In genomic region chr8:69996589-69997285, GRCm38 (mm10) we compare ENCODE assay signal across 8 mouse cellular contexts. TPM values are rescaled to one million over a fixed set of nuclear protein-coding genes. Genes with fewer than 3 reads are reported as not detected.
DNase-seq lines count a peak whose midpoint lies in the region; ATAC-seq and TF ChIP-seq lines count a peak whose summit lies in the region.

No protein-coding gene starts in this region.

- H3K4me1 ChIP-seq in thymus, adult 2 months (replicated peaks; ENCODE audit: control insufficient read depth, insufficient read depth, low read length) = peaks cover 23% of the 10 kb centered on the region
- H3K4me1 ChIP-seq in limb, embryonic 15.5 days = peaks cover 16% of the 10 kb centered on the region
- H3K4me1 ChIP-seq in stomach, embryonic 16.5 days (ENCODE audit: control insufficient read depth, insufficient read depth, low read length) = peaks cover 8% of the 10 kb centered on the region

- H3K9ac ChIP-seq in limb, embryonic 15.5 days = peak overlapping the region; percentile 71
- peak overlapping the region; percentile 80 for H3K9ac ChIP-seq in stomach, embryonic 16.5 days (ENCODE audit: low read length)

- TF ChIP-seq POLR2A in thymus, adult 2 months (IDR thresholded peaks at IDR 0.05; ENCODE audit: control insufficient read depth, extremely low read depth, insufficient read depth, low read length, poor library complexity) = no peak; the same call in 1 of the 2 replicates

- no peaks in the 10 kb centered on the region for H3K9me3 ChIP-seq in limb, embryonic 15.5 days
- no peaks in the 10 kb centered on the region for H3K9me3 ChIP-seq in stomach, embryonic 16.5 days (replicated peaks; ENCODE audit: control insufficient read depth, low read length)

- no peaks in the 10 kb centered on the region for H3K27me3 ChIP-seq in thymus, adult 2 months (ENCODE audit: control insufficient read depth, insufficient read depth, low read length)
- H3K27me3 ChIP-seq in limb, embryonic 15.5 days = no peaks in the 10 kb centered on the region
- no peaks in the 10 kb centered on the region for H3K27me3 ChIP-seq in stomach, embryonic 16.5 days (ENCODE audit: control insufficient read depth, insufficient read depth, low read length)

- ATAC-seq in limb, embryonic 15.5 days (ENCODE audit: insufficient number of reproducible peaks, low FRiP score, low TSS enrichment, low read depth) = no peak
- ATAC-seq in stomach, embryonic 16.5 days (ENCODE audit: insufficient read depth, low FRiP score) = no peak

- H3K27ac ChIP-seq in gastrocnemius, adult 2 months = peak overlapping the region; percentile 98
- no peak overlapping the region for H3K27ac ChIP-seq in thymus, adult 2 months (ENCODE audit: control insufficient read depth, insufficient read depth, low read length)
- H3K27ac ChIP-seq in limb, embryonic 15.5 days = peak overlapping the region; percentile 91
- H3K27ac ChIP-seq in stomach, embryonic 16.5 days (ENCODE audit: low read length) = peak overlapping the region; percentile 92

- intact Hi-C loops in gastrocnemius, adult 2 months (cut with DNase I) = no loop called here

- peak overlapping the region; percentile 80 for H3K4me3 ChIP-seq in gastrocnemius, adult 2 months
- peak overlapping the region; percentile 82 for H3K4me3 ChIP-seq in thymus, adult 2 months (ENCODE audit: control insufficient read depth, insufficient read depth, low read length)
- H3K4me3 ChIP-seq in limb, embryonic 15.5 days = peak overlapping the region; percentile 100
- H3K4me3 ChIP-seq in stomach, embryonic 16.5 days (replicated peaks; ENCODE audit: low read length) = peak overlapping the region; percentile 61

- 0 out of 2 replicates have a peak, but pooled peaks cover 4% of the 10 kb centered on the region for H3K36me3 ChIP-seq in thymus, adult 2 months (ENCODE audit: control insufficient read depth, insufficient read depth, low read length)
- no peaks in the 10 kb centered on the region; the same call in 1 of the 2 replicates for H3K36me3 ChIP-seq in limb, embryonic 15.5 days
- H3K36me3 ChIP-seq in stomach, embryonic 16.5 days (ENCODE audit: control insufficient read depth, insufficient read depth, low read length) = no peaks in the 10 kb centered on the region

- H3K4me2 ChIP-seq in limb, embryonic 15.5 days = peak overlapping the region; percentile 71
- H3K4me2 ChIP-seq in stomach, embryonic 16.5 days (ENCODE audit: low read depth, low read length) = peak overlapping the region; percentile 77

- TF ChIP-seq CTCF in gastrocnemius, adult 2 months (IDR thresholded peaks at IDR 0.05) = no peak
- no peak for TF ChIP-seq CTCF in thymus, adult 2 months (IDR thresholded peaks at IDR 0.05; ENCODE audit: borderline replicate concordance, control insufficient read depth, extremely low read depth, insufficient read depth, low read length, poor library complexity)

- no peak for DNase-seq in gastrocnemius, adult 2 months
- no peak for DNase-seq in gastrocnemius, adult 18-20 months (ENCODE audit: low spot score)
- no peak for DNase-seq in thymus, adult 2 months
- no peak for DNase-seq in thymus, adult 18-20 months
- no peak for DNase-seq in frontal cortex, adult 2 months (ENCODE audit: extremely low spot score in 1 of 2, low spot score in 1 of 2)
- DNase-seq in urinary bladder, postnatal 10 days (ENCODE audit: low spot score) = no peak

- WGBS in thymus, adult 2 months = 5% methylated on average over 35 of the region's 35 CpGs
- 1% methylated on average over 35 of the region's 35 CpGs for WGBS in limb, embryonic 15.5 days
- WGBS in stomach, embryonic 16.5 days = 2% methylated on average over 35 of the region's 35 CpGs

RNA-seq across cellular contexts. Expression of gene Gatad2a, which starts 0.6 kb away (rescaled TPM):
- 10 to 100 TPM; 26.5 to 32.6 TPM for total RNA-seq in gastrocnemius, adult 2 months (2021)
- 10 to 100 TPM; 28.6 to 38.8 TPM for total RNA-seq in gastrocnemius, adult 18-20 months (2021)
- 84.5 and 116 TPM in 2 replicates for polyA plus RNA-seq in thymus, adult 2 months (2012; rRNA removed)
- 36.3 and 39.7 TPM in 2 replicates for polyA plus RNA-seq in limb, embryonic 15.5 days (2015; fragmentation: Nextera tagmentation; extraction: Ambion mirVana)
- polyA plus RNA-seq in stomach, embryonic 16.5 days (2015; fragmentation: Nextera tagmentation; extraction: Ambion mirVana) = 29.7 and 32.3 TPM in 2 replicates
- 28.6 and 31.0 TPM in 2 replicates for polyA plus RNA-seq in frontal cortex, adult 2 months (2012; rRNA removed)

RNA-seq across cellular contexts. Expression of gene Mau2, which starts 45.8 kb away (rescaled TPM):
- total RNA-seq in gastrocnemius, adult 2 months (2021) = 10 to 100 TPM; 24.8 to 31.0 TPM
- total RNA-seq in gastrocnemius, adult 18-20 months (2021) = 10 to 100 TPM; 21.7 to 22.5 TPM
- polyA plus RNA-seq in thymus, adult 2 months (2012; rRNA removed) = 186 and 190 TPM in 2 replicates
- 51.4 and 54.2 TPM in 2 replicates for polyA plus RNA-seq in limb, embryonic 15.5 days (2015; fragmentation: Nextera tagmentation; extraction: Ambion mirVana)
- polyA plus RNA-seq in stomach, embryonic 16.5 days (2015; fragmentation: Nextera tagmentation; extraction: Ambion mirVana) = 46.1 and 46.7 TPM in 2 replicates
- polyA plus RNA-seq in frontal cortex, adult 2 months (2012; rRNA removed) = 93.1 and 102 TPM in 2 replicates

RNA-seq across cellular contexts. Expression of gene Sugp1, which starts 45.9 kb away (rescaled TPM):
- total RNA-seq in gastrocnemius, adult 2 months (2021) = 10 to 100 TPM; 16.8 to 21.0 TPM
- 10 to 100 TPM; 16.1 to 19.5 TPM for total RNA-seq in gastrocnemius, adult 18-20 months (2021)
- polyA plus RNA-seq in thymus, adult 2 months (2012; rRNA removed) = 17.8 and 18.1 TPM in 2 replicates
- 41.9 and 43.7 TPM in 2 replicates for polyA plus RNA-seq in limb, embryonic 15.5 days (2015; fragmentation: Nextera tagmentation; extraction: Ambion mirVana)
- polyA plus RNA-seq in stomach, embryonic 16.5 days (2015; fragmentation: Nextera tagmentation; extraction: Ambion mirVana) = 39.1 and 42.0 TPM in 2 replicates
- 36.5 and 40.8 TPM in 2 replicates for polyA plus RNA-seq in frontal cortex, adult 2 months (2012; rRNA removed)
